Mouse (Mus musculus) bone marrow macrophage, adult 2 months (primary cell): ENCODE results near the gene Slc25a44.

Source experiments
- CTCF ChIP-seq: IDR thresholded peaks from 2 replicates; pipeline ENCODE4 v1.5.1; 2012; ENCODE audit warnings: low read depth, mild to moderate bottlenecking, low read length, moderate library complexity
- POLR2A ChIP-seq: IDR thresholded peaks from 2 replicates; pipeline ENCODE4 v1.6.1; 2012; ENCODE audit warnings: mild to moderate bottlenecking, low read depth, low read length, borderline replicate concordance

DNA sequence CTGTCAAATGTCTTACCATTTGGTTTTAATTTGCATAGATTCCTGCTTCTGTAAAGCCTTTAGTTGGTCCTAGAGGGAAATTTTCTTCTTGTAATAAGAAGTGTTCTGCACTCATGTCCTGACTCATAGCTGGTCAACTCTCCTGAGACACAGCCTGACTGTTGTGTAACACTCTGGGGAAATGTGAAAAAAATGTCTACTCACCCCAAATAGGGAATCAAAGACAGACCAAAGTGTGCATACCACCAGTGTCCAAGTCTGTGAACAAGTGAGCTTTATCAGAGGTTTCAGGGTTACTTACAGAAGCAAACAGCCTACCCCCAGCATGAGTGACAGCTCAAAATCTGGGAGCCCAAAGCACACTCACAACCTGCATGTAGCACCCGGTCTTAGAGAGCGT is 40.2 kb upstream of the Slc25a44 start:
- TF ChIP-seq CTCF (no peak), POLR2A (no peak)
